Mouse (Mus musculus): ENCODE measurements around the gene Col4a5.

DNA sequence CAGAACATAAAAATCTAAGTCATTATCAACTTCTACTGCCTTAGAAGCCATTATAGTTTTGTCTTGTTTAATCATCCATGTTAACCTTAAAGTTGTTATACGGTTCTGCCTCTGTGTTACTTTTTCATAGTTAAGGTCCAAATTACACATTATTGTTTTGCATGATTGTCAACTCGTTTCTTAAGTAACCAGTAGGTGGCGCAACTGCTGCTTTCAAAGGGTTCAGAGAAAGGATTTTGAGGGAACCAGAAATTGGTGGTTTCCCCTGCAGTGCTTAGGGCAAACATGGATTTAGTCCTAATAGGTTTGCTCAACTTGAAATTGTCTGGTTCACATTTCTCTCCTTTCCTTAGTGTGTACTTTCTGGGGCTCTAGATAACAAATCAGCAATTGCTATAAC, 115.1 kb downstream of the Col4a5 start:
- TF ChIP-seq POLR2A (IDR thresholded peaks at IDR 0.05; ENCODE audit: low read depth, low read length) = no peak
- TF ChIP-seq CTCF (conservative IDR thresholded peaks at IDR 0.05; ENCODE audit: insufficient read depth, insufficient read length, low read depth, low read length) = no peak

All from kidney, adult 2 months (tissue).